Comparison of ENCODE assay signal across 10 mouse cellular contexts in the genomic region with DNA sequence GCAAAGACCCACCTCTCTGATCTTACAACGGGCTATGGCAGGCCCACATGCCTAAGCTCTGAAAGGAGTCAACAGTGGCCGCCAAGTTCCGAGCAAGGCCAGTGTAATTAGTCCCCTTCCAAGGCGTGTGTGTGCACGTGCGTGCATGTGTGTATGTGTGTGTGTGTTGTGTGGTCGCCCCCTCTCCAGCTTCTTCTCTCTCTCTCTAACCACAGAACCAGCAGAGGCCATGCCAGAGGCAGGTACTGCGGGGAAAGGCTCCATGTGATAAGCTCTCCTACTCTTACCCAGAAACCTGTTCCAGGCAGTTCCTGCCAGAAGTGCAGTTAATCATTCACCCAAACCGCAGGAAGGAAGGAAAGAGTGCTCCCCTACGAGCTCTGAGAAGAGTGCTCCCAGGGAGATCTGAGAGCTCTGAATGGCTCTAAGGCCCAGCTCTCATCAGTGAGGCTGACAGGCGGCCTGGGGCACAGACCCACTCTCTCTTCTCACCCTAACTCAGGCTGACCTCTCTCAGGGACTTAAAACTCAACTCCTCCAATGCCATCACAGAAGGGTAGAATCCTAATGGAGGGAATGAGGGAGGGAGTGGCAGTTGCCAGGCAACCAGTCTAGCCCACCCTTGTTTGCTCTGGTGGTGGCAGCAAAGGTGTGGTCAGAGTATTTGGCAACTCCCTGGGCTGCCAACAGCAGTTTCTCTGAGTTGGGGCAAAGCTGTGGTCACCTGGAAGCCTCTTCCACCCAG. TPM values are rescaled to one million over a fixed set of nuclear protein-coding genes. Genes with fewer than 3 reads are reported as not detected.
DNase-seq lines count a peak whose midpoint lies in the region; ATAC-seq and TF ChIP-seq lines count a peak whose summit lies in the region.
"Had no signal": no experiment of that assay in that cellular context is flagged by ENCODE, and none has a peak within 500 bp of the region (broad histone marks: within the 10 kb centered on the region; RNA-seq: fewer than 3 reads in every experiment).

Gene Smim6, plus strand, starts transcription at position 386 of the 745 bp plus-strand sequence.

- TF ChIP-seq CTCF in forebrain, postnatal 0 days (IDR thresholded peaks at IDR 0.05; ENCODE audit: low read depth) = no peak

- no peak within 1 kb of the TSS for H3K4me3 ChIP-seq in heart, embryonic 10.5 days
- H3K4me3 ChIP-seq in forebrain, postnatal 0 days (ENCODE audit: low read depth, low read length) = no peak within 1 kb of the TSS
- H3K4me3 ChIP-seq: forebrain, embryonic 10.5 days had no signal

- peaks cover 11% of the 10 kb centered on the region; the same call in 1 of the 2 replicates for H3K4me1 ChIP-seq in heart, embryonic 10.5 days
- no peaks in the 10 kb centered on the region for H3K4me1 ChIP-seq in forebrain, postnatal 0 days (ENCODE audit: insufficient read depth)
- H3K4me1 ChIP-seq: forebrain, embryonic 10.5 days had no signal

- H3K9ac ChIP-seq in forebrain, postnatal 0 days = no peak within 1 kb of the TSS

- no peaks in the 10 kb centered on the region for H3K27me3 ChIP-seq in heart, embryonic 10.5 days (ENCODE audit: insufficient read depth, poor library complexity, severe bottlenecking)
- no peaks in the 10 kb centered on the region for H3K27me3 ChIP-seq in forebrain, postnatal 0 days (ENCODE audit: insufficient read depth, low read length)

- DNase-seq in heart, embryonic 10.5 days (ENCODE audit: low spot score) = no peak
- no peak for DNase-seq in heart, postnatal 36 days
- peak; percentile 47 for DNase-seq in c-Kit-negative CD71-positive TER-119-positive erythroid progenitor cells, embryonic 14.5 days (ENCODE audit: low read depth, low spot score)
- DNase-seq in kidney, postnatal 14 days = peak; percentile 73
- DNase-seq in lung, postnatal 36 days = peak; percentile 74
- no peak for DNase-seq in cerebellum, adult 8-10 months
- no peak for DNase-seq in adrenal gland, adult 18-20 months (ENCODE audit: low spot score in 2 of 2)
- no peak for DNase-seq in forebrain, postnatal 0 days

- ATAC-seq in forebrain, postnatal 0 days = no peak

- 77% methylated on average over 11 of the region's 11 CpGs for WGBS in heart, embryonic 10.5 days
- WGBS in forebrain, postnatal 0 days = 89% methylated on average over 11 of the region's 11 CpGs

- H3K36me3 ChIP-seq in heart, embryonic 10.5 days = peaks cover 63% of the 10 kb centered on the region
- H3K36me3 ChIP-seq in forebrain, postnatal 0 days (ENCODE audit: insufficient read depth) = peaks cover 36% of the 10 kb centered on the region

- peak within 1 kb of the TSS; percentile 3; the same call in 1 of the 2 replicates for H3K27ac ChIP-seq in heart, embryonic 10.5 days
- no peak within 1 kb of the TSS for H3K27ac ChIP-seq in forebrain, postnatal 0 days (ENCODE audit: low read depth, low read length)
- H3K27ac ChIP-seq: forebrain, embryonic 10.5 days had no signal

- H3K9me3 ChIP-seq in heart, embryonic 10.5 days = no peaks in the 10 kb centered on the region
- H3K9me3 ChIP-seq in forebrain, postnatal 0 days (ENCODE audit: low read length) = no peaks in the 10 kb centered on the region
- H3K9me3 ChIP-seq: forebrain, embryonic 10.5 days had no signal

- intact Hi-C loops in heart, postnatal 36 days (cut with DNase I) = no loop called here

- H3K4me2 ChIP-seq in forebrain, postnatal 0 days (ENCODE audit: low read depth) = no peak within 1 kb of the TSS

RNA-seq across cellular contexts. Expression of gene Smim6, which starts in this region (rescaled TPM):
- 1.6 and 1.7 TPM in 2 replicates for polyA plus RNA-seq in heart, embryonic 10.5 days (2016; fragmentation: Nextera tagmentation; extraction: Ambion mirVana)
- total RNA-seq in heart, postnatal 36 days (2021) = under 1 TPM in 1 of 2 experiments, not detected in 1; 0.31 TPM
- total RNA-seq in adrenal gland, adult 18-20 months (2021) = not detected
- not detected in 2 replicates for total RNA-seq in forebrain, postnatal 0 days (2014; rRNA removed)
- polyA plus RNA-seq in forebrain, postnatal 0 days (2015; fragmentation: Nextera tagmentation; extraction: Ambion mirVana) = 0.27 TPM in 1 of 2 replicates, not detected in the other
- total RNA-seq: left cerebral cortex, postnatal 25 days had no signal

Comparison
In these comparisons a context has a peak if more than half of its experiments do, and no peak if none do; other contexts are left out.
1. DNase-seq: peak in c-Kit-negative CD71-positive TER-119-positive erythroid progenitor cells, embryonic 14.5 days (single experiment), kidney, postnatal 14 days (single experiment) and lung, postnatal 36 days (single experiment); none in heart, embryonic 10.5 days (single experiment), heart, postnatal 36 days (0 of 2), cerebellum, adult 8-10 months (single experiment), adrenal gland, adult 18-20 months (0 of 2) and forebrain, postnatal 0 days (single experiment).